Mouse (Mus musculus): Measurements from ENCODE around the gene Kat6b.

The Kat6b gene

GRCm38 (mm10) chr14:21592985-21593750, 111.9 kb downstream of the Kat6b start:
- no peak for DNase-seq (ENCODE audit: low spot score)

GRCm38 (mm10) chr14:21599446-21600173, 118.4 kb downstream of the Kat6b start:
- no peak for DNase-seq (ENCODE audit: low spot score)

DNA sequence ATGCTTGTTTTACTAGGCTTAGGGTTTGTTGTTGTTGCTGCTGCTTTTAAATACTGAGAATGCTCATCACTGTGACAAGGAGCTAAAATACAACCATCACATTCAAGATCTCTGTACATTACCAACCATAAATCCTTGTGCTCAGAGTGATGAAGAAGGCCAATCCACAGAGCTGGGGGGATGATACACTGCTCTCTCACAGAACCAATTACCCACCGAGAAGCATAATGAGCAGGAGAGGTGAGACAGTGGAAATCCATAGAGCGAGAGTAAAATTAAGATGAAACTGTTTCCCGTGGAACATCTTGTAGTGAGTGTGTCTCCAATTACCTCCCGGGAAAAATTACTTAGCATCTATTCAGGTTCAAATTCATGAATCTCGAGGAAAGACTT, 118.9 kb downstream of the Kat6b start:
- DNase-seq (ENCODE audit: low spot score), result no peak

- DNase-seq (ENCODE audit: low spot score), result no peak
Measured at GRCm38 (mm10) chr14:21600628-21601027, 119.4 kb downstream of the Kat6b start.

DNA sequence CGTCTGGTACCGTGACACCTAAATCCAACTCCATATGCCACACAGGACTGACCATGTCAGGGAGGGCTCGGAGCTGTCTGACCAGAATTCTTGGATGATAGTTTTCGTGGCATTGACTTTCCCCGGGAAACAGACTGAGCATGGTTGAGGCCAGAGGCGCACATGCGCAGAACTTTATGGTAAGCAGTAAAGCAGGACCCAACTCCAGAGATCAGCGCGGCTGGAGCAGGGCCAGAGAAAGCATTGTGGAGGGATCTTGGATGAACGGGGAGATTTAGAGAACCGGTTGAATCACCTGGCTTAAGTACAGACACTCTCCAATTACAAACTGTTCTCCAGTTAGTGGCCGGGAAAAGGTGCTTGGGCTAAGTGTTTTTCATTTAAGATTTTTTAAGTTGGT, 120.9 kb downstream of the Kat6b start:
- no peak for DNase-seq (ENCODE audit: low spot score)

GRCm38 (mm10) chr14:21602937-21603336, 121.7 kb downstream of the Kat6b start:
- DNase-seq (ENCODE audit: low spot score), result no peak

DNA sequence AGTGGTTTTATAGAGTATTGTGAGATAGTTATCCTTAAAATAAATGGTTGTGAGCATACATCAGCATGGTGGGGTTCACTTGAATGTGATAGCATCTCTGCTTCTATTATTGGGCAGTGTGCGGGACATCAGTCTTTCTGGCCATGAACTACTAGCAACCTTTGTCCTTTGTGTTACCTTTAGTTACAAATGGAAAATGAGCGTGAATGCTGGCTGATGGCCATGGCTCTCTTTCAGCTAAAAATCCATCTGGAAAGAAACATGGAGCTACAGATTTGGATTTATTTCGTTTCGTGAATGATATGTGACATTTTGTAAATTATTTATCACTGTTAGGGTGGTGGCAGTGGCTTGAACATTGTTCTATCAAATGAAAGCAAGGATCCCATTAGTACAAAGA, 126.5 kb downstream of the Kat6b start:
- no peak for DNase-seq (ENCODE audit: low spot score)

GRCm38 (mm10) chr14:21608886-21609285, 127.7 kb downstream of the Kat6b start:
- no peak for DNase-seq (ENCODE audit: low spot score)

- peak; percentile 84 for DNase-seq (ENCODE audit: low spot score)
Measured at GRCm38 (mm10) chr14:21610224-21610623, 129.0 kb downstream of the Kat6b start.

- DNase-seq (ENCODE audit: low spot score), result no peak
Measured at GRCm38 (mm10) chr14:21613031-21613430, 131.8 kb downstream of the Kat6b start.

GRCm38 (mm10) chr14:21614103-21614502, 132.9 kb downstream of the Kat6b start:
- no peak for DNase-seq (ENCODE audit: low spot score)

DNA sequence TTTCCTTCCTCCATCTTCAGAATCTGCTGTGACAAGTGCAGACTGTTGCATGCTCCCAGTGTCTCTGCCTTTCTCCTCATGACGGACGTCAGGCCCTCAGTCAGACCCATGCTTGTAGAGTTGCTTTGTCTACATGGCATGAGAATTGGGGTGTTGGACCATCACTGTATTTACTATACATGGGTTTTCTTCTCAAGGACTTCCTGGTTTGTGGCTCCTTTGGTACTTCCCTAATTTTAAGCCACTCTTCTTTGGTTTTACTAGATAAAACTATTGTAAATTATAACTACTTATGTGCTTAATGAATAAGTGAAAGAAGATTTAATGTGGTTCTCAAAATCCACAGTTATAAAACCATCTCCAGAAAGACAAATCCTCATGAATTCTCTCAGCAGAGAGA, 134.6 kb downstream of the Kat6b start:
- no peak for DNase-seq (ENCODE audit: low spot score)

GRCm38 (mm10) chr14:21617221-21617980, 136.2 kb downstream of the Kat6b start:
- DNase-seq (ENCODE audit: low spot score), result no peak

DNA sequence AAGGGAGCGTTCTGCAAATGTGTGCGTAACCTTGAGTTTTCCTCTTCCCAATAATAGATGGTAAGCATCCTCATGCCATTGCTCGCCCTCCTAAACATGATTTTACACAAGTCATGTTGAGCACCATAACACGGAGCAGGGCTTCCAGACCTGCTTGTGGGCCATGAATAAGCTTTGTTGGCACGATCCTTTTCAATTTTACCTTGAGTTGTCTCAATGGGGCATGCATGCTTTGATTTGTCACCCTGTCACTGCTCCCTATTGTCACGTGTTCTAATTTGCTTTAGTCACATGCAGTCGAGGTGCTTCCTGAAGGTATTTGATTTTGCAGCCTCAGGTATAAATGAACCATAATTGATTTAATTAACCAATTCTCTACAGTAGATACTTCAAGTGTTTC, 138.7 kb downstream of the Kat6b start:
- no peak for DNase-seq (ENCODE audit: low spot score)

GRCm38 (mm10) chr14:21625946-21626345, 144.7 kb downstream of the Kat6b start:
- no peak for DNase-seq (ENCODE audit: low spot score)

DNA sequence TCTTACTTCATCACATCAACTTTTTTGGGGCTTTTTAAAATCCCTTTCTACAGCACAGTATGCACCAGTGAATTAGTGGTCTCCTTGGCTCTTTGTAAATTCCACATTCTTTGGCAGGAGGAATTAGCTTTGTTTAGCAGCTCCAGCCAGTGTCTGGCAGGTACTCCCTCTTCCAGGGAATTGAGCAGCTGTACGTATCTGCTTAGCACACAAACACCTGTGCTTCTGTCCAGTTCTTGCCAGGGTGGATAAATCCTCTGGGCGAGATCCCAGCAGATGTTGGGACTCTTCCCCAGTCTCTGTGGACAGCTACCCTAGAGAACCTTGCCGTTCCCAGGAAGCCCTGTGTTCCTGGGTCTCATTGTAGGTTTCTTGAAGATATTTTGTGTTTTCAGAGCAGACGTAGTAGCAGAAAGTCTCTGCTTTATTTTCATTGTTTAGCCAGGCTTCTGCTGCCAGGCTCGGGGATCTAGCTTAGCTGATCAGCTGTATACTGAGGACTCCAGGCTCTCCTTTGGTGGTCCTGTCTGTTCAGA, 150.5 kb downstream of the Kat6b start:
- DNase-seq (ENCODE audit: low spot score), result no peak

GRCm38 (mm10) chr14:21636548-21636947, 155.3 kb downstream of the Kat6b start:
- no peak for DNase-seq (ENCODE audit: low spot score)

GRCm38 (mm10) chr14:21640806-21641435, 159.7 kb downstream of the Kat6b start:
- no peak for DNase-seq (ENCODE audit: low spot score)

DNA sequence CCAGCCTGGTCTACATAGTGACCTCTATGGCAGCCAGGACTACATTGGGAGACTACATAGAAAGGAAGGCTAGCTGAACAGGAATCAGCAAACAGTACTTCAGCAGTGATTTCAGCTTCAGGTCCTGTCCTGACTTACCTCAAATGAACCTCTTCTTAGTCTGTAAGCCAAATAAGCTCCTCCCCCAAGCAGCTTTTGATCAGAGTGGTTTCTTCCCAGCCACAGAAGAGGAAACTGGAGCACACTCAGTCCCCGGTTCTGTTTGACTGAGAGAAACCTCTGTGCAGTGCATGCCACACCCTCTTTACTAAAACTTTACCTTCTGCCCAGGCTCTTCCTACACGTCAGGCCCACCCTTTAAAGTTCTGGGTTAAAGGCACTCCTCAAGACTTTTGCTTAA, 172.6 kb downstream of the Kat6b start:
- no peak for DNase-seq (ENCODE audit: low spot score)

DNA sequence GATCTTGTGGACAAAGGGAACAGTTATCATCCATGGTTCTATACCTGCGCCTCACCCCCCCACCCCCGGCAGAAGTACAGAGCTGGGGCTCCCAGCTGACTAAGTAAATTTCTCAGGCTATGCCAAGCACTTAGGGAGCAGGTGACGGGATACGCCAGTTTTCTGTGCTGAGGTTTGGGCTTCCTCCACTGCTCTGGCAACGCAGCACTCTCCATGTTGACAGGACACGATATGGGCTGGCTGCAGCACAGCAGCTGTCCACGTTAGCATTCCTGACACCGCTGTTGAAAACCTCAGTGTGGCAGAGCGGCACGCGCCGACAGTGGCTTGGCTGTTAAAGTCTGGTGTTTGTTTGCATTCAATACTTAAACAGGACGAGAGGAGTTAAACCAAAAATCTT, 177.9 kb downstream of the Kat6b start:
- DNase-seq (ENCODE audit: low spot score), result no peak

DNA sequence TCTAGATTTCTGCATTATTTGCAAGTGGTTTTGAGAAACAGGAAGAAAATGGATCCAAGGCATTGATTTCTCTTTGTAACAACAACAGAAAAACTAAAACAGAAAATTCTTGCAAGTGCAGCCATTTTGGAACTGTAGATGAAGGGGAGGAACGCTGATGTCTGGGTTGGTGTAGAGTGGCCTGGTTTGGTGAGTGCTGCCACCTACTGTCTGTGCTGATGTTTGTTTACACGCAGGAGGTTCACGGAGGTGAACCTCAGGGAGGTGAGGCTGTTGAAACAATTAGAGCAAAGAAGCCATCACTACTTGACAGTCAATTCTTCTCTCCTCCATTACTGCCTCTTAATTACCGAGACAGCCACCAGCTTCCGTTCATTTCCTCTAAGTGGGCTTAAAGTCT, 178.4 kb downstream of the Kat6b start:
- peak; percentile 79 for DNase-seq (ENCODE audit: low spot score)
